ENCODE assay signal across 22 mouse cellular contexts in genomic region chr13:55860483-55860882, GRCm38 (mm10). TPM values are rescaled to one million over a fixed set of nuclear protein-coding genes. Genes with fewer than 3 reads are reported as not detected.
DNase-seq lines count a peak whose midpoint lies in the region; ATAC-seq and TF ChIP-seq lines count a peak whose summit lies in the region.
"Had no signal": no experiment of that assay in that cellular context is flagged by ENCODE, and none has a peak within 500 bp of the region (broad histone marks: within the 10 kb centered on the region; RNA-seq: fewer than 3 reads in every experiment).

No protein-coding gene starts in this region.

- TF ChIP-seq CTCF in heart, adult 2 months (IDR thresholded peaks at IDR 0.05) = no peak

- peak overlapping the region; percentile 8; the same call in 1 of the 2 replicates for H3K4me2 ChIP-seq in forebrain, embryonic 11.5 days (ENCODE audit: low read depth, low read length, severe bottlenecking)
- H3K4me2 ChIP-seq in forebrain, embryonic 14.5 days (ENCODE audit: low read length) = no peak overlapping the region
- H3K4me2 ChIP-seq in midbrain, embryonic 11.5 days = peak overlapping the region; percentile 10
- H3K4me2 ChIP-seq in midbrain, embryonic 13.5 days (replicated peaks) = no peak overlapping the region
- H3K4me2 ChIP-seq in embryonic facial prominence, embryonic 14.5 days (ENCODE audit: low read depth, low read length) = no peak overlapping the region
- H3K4me2 ChIP-seq: heart, embryonic 13.5 days; hindbrain, embryonic 15.5 days had no signal

- no peaks in the 10 kb centered on the region for H3K9me3 ChIP-seq in forebrain, embryonic 11.5 days (ENCODE audit: control insufficient read depth, low read length)
- no peaks in the 10 kb centered on the region for H3K9me3 ChIP-seq in forebrain, embryonic 14.5 days (replicated peaks; ENCODE audit: control insufficient read depth, low read length)
- H3K9me3 ChIP-seq in midbrain, embryonic 11.5 days (ENCODE audit: control insufficient read depth, low read length) = no peaks in the 10 kb centered on the region
- H3K9me3 ChIP-seq in midbrain, embryonic 13.5 days = no peaks in the 10 kb centered on the region
- no peaks in the 10 kb centered on the region for H3K9me3 ChIP-seq in embryonic facial prominence, embryonic 14.5 days (ENCODE audit: control insufficient read depth, low read length)
- H3K9me3 ChIP-seq: heart, embryonic 13.5 days; hindbrain, embryonic 15.5 days had no signal

- WGBS in forebrain, embryonic 11.5 days = 17% methylated on average over 10 of the region's 10 CpGs
- WGBS in forebrain, embryonic 14.5 days = 12% methylated on average over 10 of the region's 10 CpGs
- 22% methylated on average over 10 of the region's 10 CpGs for WGBS in midbrain, embryonic 11.5 days
- 19% methylated on average over 10 of the region's 10 CpGs for WGBS in midbrain, embryonic 13.5 days
- WGBS in embryonic facial prominence, embryonic 14.5 days = 56% methylated on average over 10 of the region's 10 CpGs
- 75% methylated on average over 10 of the region's 10 CpGs for WGBS in heart, adult 2 months

- no peak overlapping the region for H3K27ac ChIP-seq in forebrain, embryonic 11.5 days (ENCODE audit: low read depth, low read length)
- H3K27ac ChIP-seq in forebrain, embryonic 14.5 days (ENCODE audit: low read depth, low read length) = no peak overlapping the region
- no peak overlapping the region for H3K27ac ChIP-seq in midbrain, embryonic 11.5 days (ENCODE audit: low read depth, low read length)
- no peak overlapping the region for H3K27ac ChIP-seq in midbrain, embryonic 13.5 days
- no peak overlapping the region for H3K27ac ChIP-seq in embryonic facial prominence, embryonic 14.5 days (replicated peaks; ENCODE audit: low read depth, low read length)
- no peak overlapping the region for H3K27ac ChIP-seq in heart, adult 2 months
- H3K27ac ChIP-seq: heart, embryonic 13.5 days; hindbrain, embryonic 15.5 days had no signal

- no peaks in the 10 kb centered on the region for H3K27me3 ChIP-seq in forebrain, embryonic 11.5 days (ENCODE audit: control insufficient read depth, insufficient read depth, low read length)
- no peaks in the 10 kb centered on the region for H3K27me3 ChIP-seq in forebrain, embryonic 14.5 days (replicated peaks; ENCODE audit: control insufficient read depth, insufficient read depth, low read length)
- H3K27me3 ChIP-seq in midbrain, embryonic 11.5 days (ENCODE audit: control insufficient read depth, insufficient read depth, low read length) = peaks cover 22% of the 10 kb centered on the region
- H3K27me3 ChIP-seq in midbrain, embryonic 13.5 days = peaks cover 71% of the 10 kb centered on the region
- peaks cover 11% of the 10 kb centered on the region for H3K27me3 ChIP-seq in embryonic facial prominence, embryonic 14.5 days (replicated peaks; ENCODE audit: control insufficient read depth, insufficient read depth, low read length)
- no peaks in the 10 kb centered on the region; the same call in 1 of the 2 replicates for H3K27me3 ChIP-seq in heart, adult 2 months (ENCODE audit: control insufficient read depth, insufficient read depth, low read length)
- H3K27me3 ChIP-seq: Patski had no signal

- H3K79me2 ChIP-seq in heart, adult 2 months (replicated peaks; ENCODE audit: control insufficient read depth, insufficient read depth, low read length) = no peaks in the 10 kb centered on the region

- ATAC-seq in forebrain, embryonic 11.5 days (replicated peaks; ENCODE audit: low FRiP score) = no peak
- ATAC-seq in forebrain, embryonic 14.5 days = no peak
- ATAC-seq in midbrain, embryonic 11.5 days (ENCODE audit: low FRiP score) = no peak
- ATAC-seq in midbrain, embryonic 13.5 days = no peak
- peak; percentile 59; the same call in 1 of the 2 replicates for ATAC-seq in embryonic facial prominence, embryonic 14.5 days (ENCODE audit: low read depth)
- ATAC-seq: activated CD4-positive, CD25-positive, alpha-beta regulatory T cell, adult 4 months; forebrain, embryonic 16.5 days; Patski had no signal

- peaks cover 11% of the 10 kb centered on the region for H3K4me1 ChIP-seq in forebrain, embryonic 11.5 days (replicated peaks; ENCODE audit: control insufficient read depth, insufficient read depth, low read length)
- H3K4me1 ChIP-seq in forebrain, embryonic 14.5 days (ENCODE audit: control insufficient read depth, insufficient read depth, low read length) = no peaks in the 10 kb centered on the region
- peaks cover 12% of the 10 kb centered on the region for H3K4me1 ChIP-seq in midbrain, embryonic 11.5 days (ENCODE audit: control insufficient read depth, insufficient read depth, low read length)
- peaks cover 17% of the 10 kb centered on the region for H3K4me1 ChIP-seq in midbrain, embryonic 13.5 days (replicated peaks)
- H3K4me1 ChIP-seq in embryonic facial prominence, embryonic 14.5 days (ENCODE audit: control insufficient read depth, insufficient read depth, low read length) = peaks cover 3% of the 10 kb centered on the region; the same call in 1 of the 2 replicates
- no peaks in the 10 kb centered on the region for H3K4me1 ChIP-seq in heart, adult 2 months (ENCODE audit: control insufficient read depth, insufficient read depth, low read length)
- H3K4me1 ChIP-seq: heart, embryonic 13.5 days; hindbrain, embryonic 15.5 days had no signal

- H3K36me3 ChIP-seq in forebrain, embryonic 11.5 days (ENCODE audit: control insufficient read depth, insufficient read depth, low read length) = no peaks in the 10 kb centered on the region
- H3K36me3 ChIP-seq in forebrain, embryonic 14.5 days (ENCODE audit: control insufficient read depth, insufficient read depth, low read length) = no peaks in the 10 kb centered on the region
- H3K36me3 ChIP-seq in midbrain, embryonic 11.5 days (ENCODE audit: control insufficient read depth, insufficient read depth, low read length) = no peaks in the 10 kb centered on the region
- no peaks in the 10 kb centered on the region for H3K36me3 ChIP-seq in midbrain, embryonic 13.5 days
- no peaks in the 10 kb centered on the region for H3K36me3 ChIP-seq in embryonic facial prominence, embryonic 14.5 days (ENCODE audit: control insufficient read depth, insufficient read depth, low read length)
- H3K36me3 ChIP-seq in heart, adult 2 months (ENCODE audit: control insufficient read depth, insufficient read depth, low read length) = no peaks in the 10 kb centered on the region
- H3K36me3 ChIP-seq: heart, embryonic 13.5 days; hindbrain, embryonic 15.5 days had no signal

- no peak overlapping the region for H3K4me3 ChIP-seq in forebrain, embryonic 11.5 days (ENCODE audit: low read depth, low read length)
- no peak overlapping the region for H3K4me3 ChIP-seq in forebrain, embryonic 14.5 days (ENCODE audit: low read depth, low read length)
- no peak overlapping the region for H3K4me3 ChIP-seq in midbrain, embryonic 11.5 days (ENCODE audit: low read depth, low read length)
- H3K4me3 ChIP-seq in midbrain, embryonic 13.5 days (replicated peaks) = no peak overlapping the region
- H3K4me3 ChIP-seq in embryonic facial prominence, embryonic 14.5 days (ENCODE audit: low read depth, low read length) = no peak overlapping the region
- no peak overlapping the region for H3K4me3 ChIP-seq in heart, adult 2 months
- H3K4me3 ChIP-seq: heart, embryonic 13.5 days; hindbrain, embryonic 15.5 days had no signal

- TF ChIP-seq EP300 in heart, adult 2 months (IDR thresholded peaks at IDR 0.05; ENCODE audit: insufficient read depth, low read depth, low read length) = no peak

- peak; percentile 55 for DNase-seq in forebrain, embryonic 11.5 days (ENCODE audit: low spot score)
- DNase-seq in forebrain, embryonic 14.5 days (ENCODE audit: low spot score) = no peak
- DNase-seq in midbrain, embryonic 11.5 days (ENCODE audit: low spot score, missing footprints) = peak; percentile 91
- DNase-seq in MN1 (ENCODE audit: low spot score) = peak; percentile 69
- no peak for DNase-seq in embryonic facial prominence, embryonic 14.5 days (ENCODE audit: low spot score)
- no peak for DNase-seq in heart, adult 2 months
- DNase-seq: adrenal gland, postnatal 14 days; cerebellum, adult 18-20 months; cerebellum, postnatal 10 days; gastrocnemius, postnatal 14 days; heart, postnatal 36 days had no signal

- no peak for TF ChIP-seq POLR2A in heart, adult 2 months (IDR thresholded peaks at IDR 0.05; ENCODE audit: insufficient read depth, low read depth, low read length)

- no peak overlapping the region for H3K9ac ChIP-seq in forebrain, embryonic 11.5 days (ENCODE audit: low read length)
- no peak overlapping the region for H3K9ac ChIP-seq in forebrain, embryonic 14.5 days (ENCODE audit: low read length)
- H3K9ac ChIP-seq in midbrain, embryonic 11.5 days (ENCODE audit: low read length) = no peak overlapping the region
- no peak overlapping the region for H3K9ac ChIP-seq in midbrain, embryonic 13.5 days (replicated peaks)
- H3K9ac ChIP-seq in embryonic facial prominence, embryonic 14.5 days (ENCODE audit: low read depth, low read length) = no peak overlapping the region
- H3K9ac ChIP-seq in heart, adult 2 months (ENCODE audit: low read depth, low read length) = no peak overlapping the region
- H3K9ac ChIP-seq: heart, embryonic 13.5 days; hindbrain, embryonic 15.5 days had no signal

- intact Hi-C loops in heart, adult 2 months (cut with DNase I) = no loop called here

RNA-seq across cellular contexts. Expression of gene Pitx1, which starts 24.5 kb away (rescaled TPM):
- 0.76 and 0.99 TPM in 2 replicates for polyA plus RNA-seq in forebrain, embryonic 11.5 days (2014; fragmentation: Nextera tagmentation; extraction: Ambion mirVana)
- polyA plus RNA-seq in forebrain, embryonic 14.5 days (2014; fragmentation: Nextera tagmentation; extraction: Ambion mirVana) = not detected in 2 replicates
- 0.25 and 0.88 TPM in 2 replicates for polyA plus RNA-seq in midbrain, embryonic 11.5 days (2014; fragmentation: Nextera tagmentation; extraction: Ambion mirVana)
- 0.75 and 1.5 TPM in 2 replicates for polyA plus RNA-seq in midbrain, embryonic 13.5 days (2015; fragmentation: Nextera tagmentation; extraction: Ambion mirVana)
- polyA plus RNA-seq in embryonic facial prominence, embryonic 14.5 days (2014; fragmentation: Nextera tagmentation; extraction: Ambion mirVana) = 39.7 and 44.9 TPM in 2 replicates
- not detected for total RNA-seq in heart, adult 2 months (2021)
- polyA plus RNA-seq in heart, adult 2 months (2012; rRNA removed) = 0.06 TPM in 1 of 2 replicates, not detected in the other
- total RNA-seq: adrenal gland, adult 18-20 months; adrenal gland, postnatal 14 days; granulocyte monocyte progenitor cell, adult 5-6 weeks; heart, postnatal 36 days; MEL had no signal
- polyA plus RNA-seq: activated CD4-positive, CD25-positive, alpha-beta regulatory T cell, adult 4 months; C2C12; forebrain, embryonic 16.5 days; heart, postnatal 0 days; Patski had no signal

Comparison
In these comparisons a context has a peak if more than half of its experiments do, and no peak if none do; other contexts are left out.
1. DNase-seq: peak in forebrain, embryonic 11.5 days (single experiment), midbrain, embryonic 11.5 days (single experiment) and MN1 (single experiment); none in forebrain, embryonic 14.5 days (single experiment), embryonic facial prominence, embryonic 14.5 days (single experiment) and heart, adult 2 months (0 of 2).
2. H3K4me2 ChIP-seq: peak in forebrain, embryonic 11.5 days (single experiment) and midbrain, embryonic 11.5 days (single experiment); none in forebrain, embryonic 14.5 days (single experiment), midbrain, embryonic 13.5 days (single experiment) and embryonic facial prominence, embryonic 14.5 days (single experiment).
3. RNA of gene Pitx1, which starts 24.5 kb away (polyA plus RNA-seq): 39.7 to 44.9 TPM in embryonic facial prominence, embryonic 14.5 days; 0.75 to 1.5 TPM in midbrain, embryonic 13.5 days, 0.76 to 0.99 TPM in forebrain, embryonic 11.5 days, 0.25 to 0.88 TPM in midbrain, embryonic 11.5 days, 0.06 TPM in heart, adult 2 months and not detected in forebrain, embryonic 14.5 days; every median in the first group is over 10 times any median in the second.